Mouse (Mus musculus) hindbrain, postnatal 0 days (tissue): ENCODE data around the gene Ube2g2. TPM values are rescaled to one million over a fixed set of nuclear protein-coding genes. Genes with fewer than 3 reads are reported as not detected.

Source experiments
- ATAC-seq: fragments of 200-750 bp; cut with Nextera tagmentation; 2 replicates; pipeline ENCODE4 v1.8.0; 2017; ENCODE audit warnings: mild to moderate bottlenecking, moderate TSS enrichment, moderate library complexity
- DNase-seq: peaks from one replicate; pipeline ENCODE4 v3.0.0-alpha.2; 2015; ENCODE audit warnings: low spot score
- H3K27ac ChIP-seq: fragments of 300-500 bp; sonication (generic); 2 replicates; pipeline ENCODE4 v1.5.1; 2014; ENCODE audit warnings: mild to moderate bottlenecking
- H3K27me3 ChIP-seq: fragments of 300-500 bp; sonication (generic); 2 replicates; pipeline ENCODE4 v1.6.1; 2014; ENCODE audit warnings: low read length, mixed read lengths; ENCODE audit not compliant: insufficient read depth
- H3K36me3 ChIP-seq: fragments of 300-500 bp; sonication (generic); 2 replicates; pipeline ENCODE4 v1.6.1; 2014; ENCODE audit warnings: low read length, mixed read lengths; ENCODE audit not compliant: insufficient read depth
- H3K4me1 ChIP-seq: fragments of 300-500 bp; sonication (generic); 2 replicates; pipeline ENCODE4 v1.6.1; 2014; ENCODE audit warnings: antibody characterized with exemption, low read length, mixed read lengths; ENCODE audit not compliant: insufficient read depth
- H3K4me2 ChIP-seq: fragments of 300-500 bp; sonication (generic); 2 replicates; pipeline ENCODE4 v1.6.1; 2014; ENCODE audit warnings: low read depth, mild to moderate bottlenecking, low read length, moderate library complexity, mixed read lengths
- H3K4me3 ChIP-seq: fragments of 300-500 bp; sonication (generic); 2 replicates; pipeline ENCODE4 v1.5.1; 2014; ENCODE audit warnings: low read length
- H3K9ac ChIP-seq: fragments of 300-500 bp; sonication (generic); replicated peaks from 2 replicates; pipeline ENCODE4 v1.6.1; 2014; ENCODE audit warnings: mild to moderate bottlenecking, low read length, moderate library complexity, mixed read lengths
- H3K9me3 ChIP-seq: fragments of 300-500 bp; sonication (generic); 2 replicates; pipeline ENCODE4 v1.6.1; 2016; ENCODE audit warnings: low read length, mixed read lengths
- CTCF ChIP-seq: IDR thresholded peaks from 2 replicates; pipeline ENCODE4 v1.5.1; 2016; ENCODE audit warnings: antibody characterized with exemption, control low read depth, low read depth
- WGBS: fragments of 180-500 bp; shearing (Covaris S2); extraction: QIAGEN DNeasy Blood & Tissue Kit; methylation state at CpG from one replicate; pipeline ENCODE4 v1.1.7; 2014; 5-methylcytosine and 5-hydroxymethylcytosine counted together
- polyA plus RNA-seq: library from polyadenylated mRNA; unstranded; fragments of >200 nt; fragmentation: Nextera tagmentation; extraction: Ambion mirVana; gene quantifications from 2 replicates; pipeline ENCODE4 v1.2.1, GENCODE M21; 2015
- total RNA-seq: library from RNA; depleted of rRNA; stranded (reverse); fragments of >200 nt; gene quantifications from 2 replicates; pipeline ENCODE4 v1.2.3, GENCODE M21; 2014; rRNA removed

Gene Ube2g2
- total RNA-seq (45.1 and 48.3 TPM in 2 replicates), polyA plus RNA-seq (65.8 and 73.8 TPM in 2 replicates)

GRCm38 (mm10) chr10:77622055-77622988 is at the start of gene Ube2g2:
Ube2g2 (plus strand) TSS chr10:77622275.
- DNase-seq = peak; percentile 96
- under 1% methylated on average over 88 of the region's 96 CpGs for WGBS

GRCm38 (mm10) chr10:77573162-77573561 is 48.9 kb upstream of the Ube2g2 start:
- TF ChIP-seq CTCF = no peak
- WGBS = 89% methylated on average over 1 of the region's 1 CpGs
- H3K4me3 ChIP-seq = no peak overlapping the region
- H3K9me3 ChIP-seq = no peaks in the 10 kb centered on the region
- H3K27me3 ChIP-seq = no peaks in the 10 kb centered on the region
- no peaks in the 10 kb centered on the region for H3K4me1 ChIP-seq
- H3K9ac ChIP-seq = no peak overlapping the region
- ATAC-seq (no peak), DNase-seq (no peak)
- H3K36me3 ChIP-seq = no peaks in the 10 kb centered on the region
- no peak overlapping the region for H3K27ac ChIP-seq
- H3K4me2 ChIP-seq = no peak overlapping the region

More at GRCm38 (mm10) chr10:77622055-77622988, at the start of gene Ube2g2:
- Histone ChIP-seq H3K4me3 (peak within 1 kb of the TSS; percentile 95), H3K36me3 (peaks cover 11% of the 10 kb centered on the region; the same call in 1 of the 2 replicates), H3K9me3 (no peaks in the 10 kb centered on the region), H3K27ac (peak within 1 kb of the TSS; percentile 85), H3K4me1 (peaks cover 12% of the 10 kb centered on the region; the same call in 1 of the 2 replicates), H3K27me3 (no peaks in the 10 kb centered on the region), H3K4me2 (peak within 1 kb of the TSS; percentile 92), H3K9ac (peak within 1 kb of the TSS; percentile 99)
- peak; percentile 88 for ATAC-seq
- TF ChIP-seq CTCF = no peak

- no peaks in the 10 kb centered on the region for H3K36me3 ChIP-seq
- H3K4me1 ChIP-seq = 0 out of 2 replicates have a peak, but pooled peaks cover 8% of the 10 kb centered on the region
- no peak overlapping the region for H3K4me3 ChIP-seq
- no peaks in the 10 kb centered on the region for H3K9me3 ChIP-seq
- TF ChIP-seq CTCF = no peak
- no peak overlapping the region for H3K9ac ChIP-seq
- 0 out of 2 replicates have a peak overlapping the region, but pooled peaks have one; percentile 94 for H3K4me2 ChIP-seq
- ATAC-seq (no peak), DNase-seq (no peak)
- no peak overlapping the region for H3K27ac ChIP-seq
- 61% methylated on average over 10 of the region's 10 CpGs for WGBS
- no peaks in the 10 kb centered on the region for H3K27me3 ChIP-seq
Measured at GRCm38 (mm10) chr10:77580027-77580920, 41.8 kb upstream of the Ube2g2 start.

GRCm38 (mm10) chr10:77581023-77581407 is 41.1 kb upstream of the Ube2g2 start:
- ATAC-seq = peak; percentile 13; the same call in 1 of the 2 replicates
- H3K9me3 ChIP-seq = no peaks in the 10 kb centered on the region
- 8% methylated on average over 8 of the region's 8 CpGs for WGBS
- H3K27me3 ChIP-seq = no peaks in the 10 kb centered on the region
- H3K4me1 ChIP-seq = 0 out of 2 replicates have a peak, but pooled peaks cover 8% of the 10 kb centered on the region
- no peaks in the 10 kb centered on the region for H3K36me3 ChIP-seq
- peak overlapping the region; percentile 94 for H3K4me2 ChIP-seq
- H3K4me3 ChIP-seq = peak overlapping the region; percentile 84
- DNase-seq = no peak
- peak overlapping the region; percentile 84 for H3K9ac ChIP-seq
- H3K27ac ChIP-seq = peak overlapping the region; percentile 92
- TF ChIP-seq CTCF = no peak

GRCm38 (mm10) chr10:77581408-77582284 is 40.4 kb upstream of the Ube2g2 start, which contains the start of gene Pttg1ip:
Pttg1ip (plus strand) TSS chr10:77581720.
- H3K4me3 ChIP-seq = peak within 1 kb of the TSS; percentile 84
- H3K4me1 ChIP-seq = 0 out of 2 replicates have a peak, but pooled peaks cover 8% of the 10 kb centered on the region
- no peaks in the 10 kb centered on the region for H3K36me3 ChIP-seq
- H3K4me2 ChIP-seq = peak within 1 kb of the TSS; percentile 94
- H3K27ac ChIP-seq = peak within 1 kb of the TSS; percentile 92
- peak; percentile 6; the same call in 1 of the 2 replicates for TF ChIP-seq CTCF
- ATAC-seq (peak; percentile 98), DNase-seq (peak; percentile 100)
- WGBS = under 1% methylated on average over 61 of the region's 64 CpGs
- H3K27me3 ChIP-seq = no peaks in the 10 kb centered on the region
- H3K9ac ChIP-seq = peak within 1 kb of the TSS; percentile 84
- no peaks in the 10 kb centered on the region for H3K9me3 ChIP-seq
